Mouse (Mus musculus) Muller cell, postnatal 12 days (primary cell): Measurements from ENCODE around the gene Mroh2a.

Experiments used
- DNase-seq: peaks from one replicate; pipeline ENCODE4 v3.0.0-alpha.2; 2015; ENCODE audit errors: inconsistent ontology term

Mroh2a gene

GRCm38 (mm10) chr1:88226670-88227379 lies at the start of gene Mroh2a:
Gene Mroh2a, plus strand, starts transcription at chr1:88226986.
- DNase-seq: no peak

- DNase-seq: no peak
Observed at GRCm38 (mm10) chr1:88179657-88180056, 47.1 kb upstream of the Mroh2a start.

GRCm38 (mm10) chr1:88186325-88186935 lies 40.4 kb upstream of the Mroh2a start:
- DNase-seq: no peak

- DNase-seq: no peak
Observed at GRCm38 (mm10) chr1:88192136-88192535, 34.6 kb upstream of the Mroh2a start.

- DNase-seq: no peak
Observed at GRCm38 (mm10) chr1:88195687-88196086, 31.1 kb upstream of the Mroh2a start.

GRCm38 (mm10) chr1:88197443-88197842 lies 29.3 kb upstream of the Mroh2a start:
- no peak for DNase-seq

GRCm38 (mm10) chr1:88199996-88200395 lies 26.8 kb upstream of the Mroh2a start:
- no peak for DNase-seq

GRCm38 (mm10) chr1:88200456-88200855 lies 26.3 kb upstream of the Mroh2a start, which contains the start of gene Ugt1a2:
Gene Ugt1a2, plus strand, starts transcription at chr1:88200601.
- DNase-seq: no peak

- peak; percentile 85 for DNase-seq
Observed at GRCm38 (mm10) chr1:88205294-88205922, 21.4 kb upstream of the Mroh2a start, which contains the start of gene Dnajb3. Gene Dnajb3, minus strand, starts transcription at chr1:88205782.

- DNase-seq: no peak
Observed at GRCm38 (mm10) chr1:88206843-88207479, 19.8 kb upstream of the Mroh2a start.

GRCm38 (mm10) chr1:88211812-88212211 lies 15.0 kb upstream of the Mroh2a start, which contains the start of gene Ugt1a1:
Gene Ugt1a1, plus strand, starts transcription at chr1:88211959.
- no peak for DNase-seq

- peak; percentile 17 for DNase-seq
Observed at GRCm38 (mm10) chr1:88212341-88213045, 14.3 kb upstream of the Mroh2a start.

GRCm38 (mm10) chr1:88213061-88213460 lies 13.7 kb upstream of the Mroh2a start:
- peak; percentile 12 for DNase-seq

- DNase-seq: peak; percentile 15
Observed at GRCm38 (mm10) chr1:88213766-88214461, 12.9 kb upstream of the Mroh2a start.

- DNase-seq: peak; percentile 13
Observed at GRCm38 (mm10) chr1:88214462-88214952, 12.3 kb upstream of the Mroh2a start.

GRCm38 (mm10) chr1:88215466-88216380 lies 11.1 kb upstream of the Mroh2a start:
- peak; percentile 9 for DNase-seq

GRCm38 (mm10) chr1:88216551-88216950 lies 10.2 kb upstream of the Mroh2a start:
- peak; percentile 4 for DNase-seq

- DNase-seq: no peak
Observed at GRCm38 (mm10) chr1:88217144-88217543, 9.6 kb upstream of the Mroh2a start.

- no peak for DNase-seq
Observed at GRCm38 (mm10) chr1:88217576-88217975, 9.2 kb upstream of the Mroh2a start.

GRCm38 (mm10) chr1:88218051-88218450 lies 8.7 kb upstream of the Mroh2a start:
- peak; percentile 9 for DNase-seq
